Mouse (Mus musculus) liver, adult 2 months (tissue): ENCODE data around the gene Wdr27. TPM values are rescaled to one million over a fixed set of nuclear protein-coding genes. Genes with fewer than 3 reads are reported as not detected.
A peak's percentile ranks its signal among the peaks of the same experiment; 100 is the strongest.
"Not testable (repeated sequence)": the region's sequence is repeated elsewhere in the genome, so short reads cannot be mapped to it uniquely, and the experiment has no call there.

Source experiments
- DNase-seq: peaks from one replicate; pipeline ENCODE4 v3.0.0-alpha.2; 2011; ENCODE audit warnings: low read depth, low spot score; ENCODE audit errors: extremely low read depth
- H3K27ac ChIP-seq: fragments of 200-500 bp; replicated peaks from 2 replicates; pipeline ENCODE4 v1.5.1; 2012; ENCODE audit warnings: low read depth, mild to moderate bottlenecking, control low read depth, inconsistent platforms, low read length; ENCODE audit not compliant: insufficient read depth
- H3K27me3 ChIP-seq: fragments of 200-500 bp; 2 replicates; pipeline ENCODE4 v1.6.1; 2012; ENCODE audit warnings: mild to moderate bottlenecking, moderate library complexity, low read length, inconsistent platforms; ENCODE audit not compliant: control insufficient read depth, insufficient read depth
- H3K36me3 ChIP-seq: fragments of 200-500 bp; 2 replicates; pipeline ENCODE4 v1.6.1; 2012; ENCODE audit warnings: low read length, inconsistent platforms; ENCODE audit not compliant: control insufficient read depth, insufficient read depth
- H3K4me1 ChIP-seq: fragments of 200-500 bp; 2 replicates; pipeline ENCODE4 v1.6.1; 2011; ENCODE audit warnings: low read length; ENCODE audit not compliant: control insufficient read depth, insufficient read depth
- H3K4me3 ChIP-seq: fragments of 200-500 bp; 2 replicates; pipeline ENCODE4 v1.5.1; 2011; ENCODE audit warnings: low read depth, mild to moderate bottlenecking, control low read depth, low read length, moderate library complexity; ENCODE audit not compliant: insufficient read depth
- H3K79me2 ChIP-seq: fragments of 200-500 bp; 2 replicates; pipeline ENCODE4 v1.6.1; 2012; ENCODE audit warnings: inconsistent platforms, mild to moderate bottlenecking, low read length, moderate library complexity; ENCODE audit not compliant: control insufficient read depth, insufficient read depth
- H3K9ac ChIP-seq: fragments of 200-500 bp; 2 replicates; pipeline ENCODE4 v1.6.1; 2012; ENCODE audit warnings: low read depth, mild to moderate bottlenecking, control low read depth, inconsistent platforms, low read length
- CTCF ChIP-seq: fragments of 200-500 bp; IDR thresholded peaks from 2 replicates; pipeline ENCODE4 v1.5.1; 2011; ENCODE audit warnings: low read depth, low read length, control low read depth
- POLR2A ChIP-seq: fragments of 200-500 bp; IDR thresholded peaks from 2 replicates; pipeline ENCODE4 v1.6.1; 2011; ENCODE audit warnings: low read length, control low read depth; ENCODE audit not compliant: insufficient read depth; ENCODE audit errors: extremely low read depth
- WGBS: fragments of 180-500 bp; shearing (Covaris S2); methylation state at CpG from one replicate; pipeline ENCODE4 v1.1.7; 2018; 5-methylcytosine and 5-hydroxymethylcytosine counted together
- polyA plus RNA-seq: library from polyadenylated mRNA; depleted of rRNA; stranded (reverse); fragments of >200 nt; gene quantifications from 2 replicates; pipeline ENCODE4 v1.2.3, GENCODE M21; 2012; rRNA removed
- total RNA-seq: library from RNA; depleted of rRNA; stranded (reverse); fragments of >200 nt; gene quantifications from 2 replicates; pipeline ENCODE4 v1.2.3, GENCODE M21; 2014; rRNA removed

Wdr27 gene
- total RNA-seq (0.74 and 0.87 TPM in 2 replicates), polyA plus RNA-seq (1.4 and 2.3 TPM in 2 replicates)

GRCm38 (mm10) chr17:14943009-14943728, at the start of gene Wdr27, which contains the start of gene 1600012H06Rik:
TSS of gene Wdr27 (minus strand) at chr17:14943158.
TSS of gene 1600012H06Rik (plus strand) at chr17:14943184.
- peak; percentile 88 for DNase-seq
- under 1% methylated on average over 53 of the region's 54 CpGs for WGBS
- peak within 1 kb of the TSS; percentile 61 for H3K27ac ChIP-seq
- no peak for TF ChIP-seq POLR2A
- no peak for TF ChIP-seq CTCF
- no peaks in the 10 kb centered on the region for H3K79me2 ChIP-seq
- no peaks in the 10 kb centered on the region for H3K27me3 ChIP-seq
- peaks cover 9% of the 10 kb centered on the region for H3K4me1 ChIP-seq
- H3K4me3 ChIP-seq, result peak within 1 kb of the TSS; percentile 70
- H3K9ac ChIP-seq, result peak within 1 kb of the TSS; percentile 73
- H3K36me3 ChIP-seq, result peaks cover 6% of the 10 kb centered on the region; the same call in 1 of the 2 replicates

- H3K79me2 ChIP-seq, DNase-seq, H3K9ac ChIP-seq, H3K27me3 ChIP-seq, H3K36me3 ChIP-seq, H3K4me3 ChIP-seq, H3K4me1 ChIP-seq, H3K27ac ChIP-seq: not testable (repeated sequence)
- no CpG with 5 or more reads among the region's 98 CpGs for WGBS
Measured at GRCm38 (mm10) chr17:14992522-14993138, 49.7 kb upstream of the Wdr27 start.

- not testable (repeated sequence) for H3K9ac ChIP-seq, H3K79me2 ChIP-seq, H3K27me3 ChIP-seq, DNase-seq, H3K4me1 ChIP-seq, H3K4me3 ChIP-seq, H3K36me3 ChIP-seq
- H3K27ac ChIP-seq, result peak overlapping the region; percentile 44; the same call in 1 of the 2 replicates
- WGBS, result 55% methylated on average over 4 of the region's 5 CpGs
Measured at GRCm38 (mm10) chr17:14990116-14990702, 47.3 kb upstream of the Wdr27 start.

GRCm38 (mm10) chr17:14978362-14979038, 35.5 kb upstream of the Wdr27 start, which contains the start of the genes 9030025P20Rik and Gm3417:
TSS of gene 9030025P20Rik (plus strand) at chr17:14978468.
TSS of gene Gm3417 (minus strand) at chr17:14978790.
- not testable (repeated sequence) for H3K27me3 ChIP-seq, DNase-seq
- no CpG with 5 or more reads among the region's 60 CpGs for WGBS

GRCm38 (mm10) chr17:14977718-14978361, 34.9 kb upstream of the Wdr27 start:
- not testable (repeated sequence) for H3K9ac ChIP-seq, H3K36me3 ChIP-seq, H3K4me1 ChIP-seq, H3K4me3 ChIP-seq, H3K27ac ChIP-seq, H3K27me3 ChIP-seq, H3K79me2 ChIP-seq, DNase-seq
- 0% methylated on average over 4 of the region's 7 CpGs for WGBS

More at GRCm38 (mm10) chr17:14978362-14979038, 35.5 kb upstream of the Wdr27 start, which contains the start of the genes 9030025P20Rik and Gm3417:
- not testable (repeated sequence) for H3K79me2 ChIP-seq, H3K4me1 ChIP-seq, H3K4me3 ChIP-seq, H3K9ac ChIP-seq, H3K27ac ChIP-seq, H3K36me3 ChIP-seq

- DNase-seq, H3K79me2 ChIP-seq, H3K4me1 ChIP-seq, H3K4me3 ChIP-seq, H3K27me3 ChIP-seq, H3K27ac ChIP-seq, H3K9ac ChIP-seq, H3K36me3 ChIP-seq: not testable (repeated sequence)
- no CpG with 5 or more reads among the region's 6 CpGs for WGBS
Measured at GRCm38 (mm10) chr17:14968373-14968913, 25.5 kb upstream of the Wdr27 start.

GRCm38 (mm10) chr17:14961557-14962154, 18.7 kb upstream of the Wdr27 start:
- H3K27me3 ChIP-seq, DNase-seq, H3K4me3 ChIP-seq, H3K36me3 ChIP-seq, H3K79me2 ChIP-seq, H3K4me1 ChIP-seq, H3K27ac ChIP-seq, H3K9ac ChIP-seq: not testable (repeated sequence)
- WGBS, result no CpG with 5 or more reads among the region's 44 CpGs
